Mouse (Mus musculus) cerebellum, adult 2 months (tissue): ENCODE results near the gene Npnt. TPM values are rescaled to one million over a fixed set of nuclear protein-coding genes. Genes with fewer than 3 reads are reported as not detected.

Source experiments
- DNase-seq, 2 experiments: peaks; one replicate each; pipeline ENCODE4 v3.0.0; 2021
- H3K27ac ChIP-seq: fragments of 200-500 bp; 2 replicates; pipeline ENCODE4 v1.5.1; 2012; ENCODE audit warnings: low read length, control low read depth, inconsistent platforms; ENCODE audit not compliant: insufficient read depth
- H3K27me3 ChIP-seq: fragments of 200-500 bp; 2 replicates; pipeline ENCODE4 v1.6.1; 2012; ENCODE audit warnings: inconsistent platforms, mild to moderate bottlenecking, low read length, moderate library complexity; ENCODE audit not compliant: control insufficient read depth, insufficient read depth
- H3K4me1 ChIP-seq: fragments of 200-500 bp; 2 replicates; pipeline ENCODE4 v1.6.1; 2011; ENCODE audit warnings: low read length; ENCODE audit not compliant: control insufficient read depth, insufficient read depth
- H3K4me3 ChIP-seq: fragments of 200-500 bp; replicated peaks from 2 replicates; pipeline ENCODE3; 2011; ENCODE audit warnings: mild to moderate bottlenecking, low read depth, low read length, control low read depth; ENCODE audit not compliant: insufficient read depth
- CTCF ChIP-seq: fragments of 200-500 bp; IDR thresholded peaks from 2 replicates; pipeline ENCODE4 v1.5.1; 2011; ENCODE audit warnings: low read depth, mild to moderate bottlenecking, control low read depth, low read length, moderate library complexity, borderline replicate concordance; ENCODE audit not compliant: insufficient read depth
- POLR2A ChIP-seq: fragments of 200-500 bp; IDR thresholded peaks from 2 replicates; pipeline ENCODE4 v1.6.1; 2011; ENCODE audit warnings: low read length, control low read depth, borderline replicate concordance; ENCODE audit not compliant: insufficient read depth
- WGBS: fragments of 180-500 bp; shearing (Covaris S2); methylation state at CpG from one replicate; pipeline ENCODE4 v1.1.7; 2018; 5-methylcytosine and 5-hydroxymethylcytosine counted together
- polyA plus RNA-seq: library from polyadenylated mRNA; depleted of rRNA; stranded (reverse); fragments of >200 nt; gene quantifications from 2 replicates; pipeline ENCODE4 v1.2.3, GENCODE M21; 2012

Npnt gene
- polyA plus RNA-seq, 1 experiment = 3.6 TPM

DNA sequence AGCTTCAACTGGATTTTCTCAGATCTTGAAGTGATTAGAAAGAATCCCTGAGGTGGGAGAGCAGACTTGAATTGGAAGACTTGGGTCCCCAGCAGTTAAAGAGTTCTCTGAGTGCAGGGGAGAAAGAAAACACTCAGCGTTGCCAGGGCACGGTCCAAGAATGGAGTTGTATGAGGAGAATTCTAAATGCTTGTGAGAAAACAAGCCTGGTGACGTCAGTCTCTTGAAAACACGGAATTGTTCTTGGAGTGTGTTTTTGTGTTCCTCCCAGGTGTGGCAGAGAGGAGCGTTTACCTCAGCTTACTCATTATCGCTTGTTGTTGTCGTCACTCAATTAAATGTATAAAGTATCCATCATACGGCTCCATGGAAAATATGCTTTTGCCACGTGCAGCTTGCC is 69.3 kb downstream of the Npnt start:
- no peaks in the 10 kb centered on the region for H3K4me1 ChIP-seq
- H3K27me3 ChIP-seq = no peaks in the 10 kb centered on the region
- H3K4me3 ChIP-seq = no peak overlapping the region
- WGBS = 35% methylated on average over 9 of the region's 9 CpGs
- DNase-seq = no peak
- H3K27ac ChIP-seq = no peak overlapping the region
- no peak for TF ChIP-seq POLR2A
- TF ChIP-seq CTCF = no peak

DNA sequence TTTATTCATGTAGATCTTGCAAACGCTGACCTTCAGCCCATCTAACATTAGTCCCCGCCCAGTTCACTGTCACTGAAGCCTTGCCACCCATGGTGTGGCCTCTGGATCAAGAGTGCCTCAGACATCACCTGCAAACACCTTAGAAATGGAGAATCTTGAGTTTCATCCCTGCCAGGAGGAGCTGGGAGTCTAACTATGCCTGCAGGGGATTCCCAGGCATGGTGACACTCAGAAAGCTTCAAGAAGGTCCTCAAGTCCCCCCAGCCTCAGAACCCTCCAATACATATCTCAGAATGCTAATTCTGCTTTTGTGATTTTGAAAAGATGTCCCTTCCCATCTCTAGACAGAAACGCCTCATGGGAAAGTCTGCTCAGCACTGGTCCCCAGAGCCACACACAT is 69.7 kb downstream of the Npnt start:
- Histone ChIP-seq H3K4me3 (no peak overlapping the region), H3K27me3 (no peaks in the 10 kb centered on the region), H3K27ac (no peak overlapping the region), H3K4me1 (no peaks in the 10 kb centered on the region)
- TF ChIP-seq POLR2A (no peak), CTCF (no peak)
- no peak for DNase-seq
- WGBS = 69% methylated on average over 3 of the region's 3 CpGs

DNA sequence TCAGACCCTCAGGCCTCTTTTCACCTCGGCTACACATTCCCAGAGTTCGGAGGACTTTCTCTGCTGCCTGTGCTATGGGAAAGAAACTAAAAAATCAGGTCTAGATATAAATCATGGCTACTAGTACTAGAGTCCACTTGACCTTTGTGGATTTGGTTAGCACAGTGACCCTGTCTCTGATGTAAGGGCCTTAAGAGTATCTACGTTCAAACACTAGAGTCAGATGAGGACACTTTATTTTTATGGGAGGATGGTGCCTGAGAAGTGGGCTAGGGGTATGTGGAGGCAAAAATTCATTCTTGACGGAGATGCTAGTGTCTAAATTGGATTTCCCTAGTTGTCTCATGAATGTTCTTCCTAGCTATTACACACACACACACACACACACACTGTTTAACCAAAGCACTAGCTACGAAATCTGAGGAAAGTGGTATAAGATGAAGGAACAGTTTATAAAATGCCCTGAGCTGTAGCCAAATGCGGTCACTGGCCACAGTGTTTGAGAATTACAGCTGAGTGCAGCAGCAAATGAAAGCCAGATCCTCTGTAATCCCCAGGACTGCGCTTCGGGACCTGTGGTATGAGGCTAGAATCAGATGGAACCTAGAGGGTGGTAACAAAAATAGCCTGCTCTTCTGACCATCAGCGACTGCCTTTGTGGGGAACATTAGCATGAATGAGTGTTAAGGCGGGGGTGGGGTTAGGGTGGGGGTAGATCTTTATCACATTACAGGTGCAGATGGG is 73.0 kb downstream of the Npnt start:
- Histone ChIP-seq H3K4me1 (no peaks in the 10 kb centered on the region), H3K27me3 (no peaks in the 10 kb centered on the region), H3K27ac (no peak overlapping the region), H3K4me3 (no peak overlapping the region)
- TF ChIP-seq POLR2A (no peak), CTCF (no peak)
- DNase-seq = no peak
- WGBS = 85% methylated on average over 10 of the region's 10 CpGs

DNA sequence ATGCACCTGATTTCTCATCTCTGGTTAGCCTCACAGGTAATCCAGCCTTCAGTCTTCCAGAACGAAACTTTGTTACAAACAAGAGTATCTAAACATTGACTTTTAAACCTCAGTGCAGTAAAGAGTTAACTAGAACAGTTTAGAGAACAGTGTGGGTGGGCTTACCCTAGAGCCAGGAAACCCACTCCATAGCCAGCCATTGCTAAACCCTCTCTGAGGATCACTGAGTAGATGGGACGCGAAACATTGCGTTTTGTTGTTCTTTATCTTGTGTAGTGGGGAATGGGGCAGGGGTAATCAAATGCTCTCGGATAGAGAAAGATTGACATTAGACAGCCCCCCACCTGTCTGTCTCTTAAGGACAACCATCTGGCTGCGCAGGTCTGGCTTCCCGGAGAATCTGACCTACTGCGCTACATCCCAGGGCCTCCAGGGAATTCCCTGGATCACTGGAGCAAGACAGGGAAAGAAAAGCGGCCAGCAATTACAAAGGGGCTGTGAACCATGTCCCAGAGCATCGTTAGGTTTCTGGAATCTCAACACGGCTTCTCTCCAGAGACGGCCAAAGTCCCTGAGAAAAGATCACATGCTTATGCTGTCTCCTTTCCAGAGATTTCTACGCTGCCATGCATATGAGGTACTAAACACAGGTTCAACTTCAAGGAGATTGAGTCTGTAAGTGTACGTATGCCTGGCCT is 73.9 kb downstream of the Npnt start:
- TF ChIP-seq CTCF (no peak), POLR2A (no peak)
- no peaks in the 10 kb centered on the region for H3K27me3 ChIP-seq
- WGBS = 27% methylated on average over 14 of the region's 14 CpGs

DNA sequence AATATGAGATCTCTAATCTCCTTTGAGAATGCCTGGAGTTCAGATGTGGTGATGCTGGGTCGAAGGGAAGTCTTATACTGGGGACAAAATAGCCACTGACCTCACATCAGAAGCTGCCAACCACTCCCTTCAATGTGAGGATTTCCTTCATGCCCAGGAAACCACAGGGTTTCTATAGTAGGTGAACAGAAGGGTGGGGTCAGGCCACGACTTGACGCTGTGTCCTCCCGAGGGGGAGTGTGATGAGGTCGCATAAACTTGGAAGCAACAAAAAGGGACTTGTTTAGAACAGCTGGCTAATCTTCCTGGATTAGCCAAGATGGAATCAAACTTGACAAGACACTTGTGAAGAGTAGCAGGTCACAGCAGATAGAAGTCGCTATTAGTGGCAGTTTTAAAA is 76.8 kb downstream of the Npnt start:
- H3K4me3 ChIP-seq = no peak overlapping the region
- H3K27ac ChIP-seq = no peak overlapping the region
- WGBS = 38% methylated on average over 6 of the region's 6 CpGs

More for the DNA sequence above, 73.9 kb downstream of the Npnt start:
- Histone ChIP-seq H3K4me3 (no peak overlapping the region), H3K27ac (no peak overlapping the region), H3K4me1 (peaks cover 4% of the 10 kb centered on the region; the same call in 1 of the 2 replicates)
- no peak for DNase-seq

DNA sequence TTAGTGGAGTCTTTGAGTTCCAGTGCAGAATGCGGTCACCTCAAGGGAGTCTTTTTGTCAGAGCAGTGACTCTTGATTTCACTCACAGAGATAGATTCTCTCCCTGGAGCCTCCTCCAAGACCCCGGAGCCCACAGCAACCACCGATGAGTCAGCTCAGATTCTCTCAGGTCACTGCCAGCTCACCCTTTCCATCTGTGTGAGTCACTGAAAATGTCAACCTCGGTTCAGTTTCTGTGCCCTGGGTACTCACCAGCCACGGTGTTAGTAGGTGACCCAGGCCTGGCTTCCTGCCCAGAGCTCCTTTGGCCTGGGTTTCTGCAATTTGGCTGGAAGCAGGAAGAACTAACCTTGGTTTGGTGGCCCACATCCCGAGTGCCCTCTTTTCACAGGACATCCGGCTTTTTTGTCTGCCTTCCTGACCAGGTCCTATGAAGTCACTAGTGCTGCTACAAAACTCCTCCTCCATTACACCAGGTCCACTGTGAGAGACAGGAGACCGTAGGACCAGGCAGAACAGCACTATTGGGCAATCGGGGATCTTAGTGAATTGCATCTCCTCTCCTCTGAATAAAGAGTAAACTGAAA is 78.7 kb downstream of the Npnt start:
- TF ChIP-seq CTCF = no peak
- Histone ChIP-seq H3K4me3 (no peak overlapping the region), H3K27ac (no peak overlapping the region), H3K4me1 (peaks cover 9% of the 10 kb centered on the region; the same call in 1 of the 2 replicates), H3K27me3 (no peaks in the 10 kb centered on the region)
- peak; percentile 64 to 83 for DNase-seq
- 26% methylated on average over 9 of the region's 9 CpGs for WGBS

More for the DNA sequence above, 76.8 kb downstream of the Npnt start:
- Histone ChIP-seq H3K27me3 (no peaks in the 10 kb centered on the region), H3K4me1 (peaks cover 9% of the 10 kb centered on the region; the same call in 1 of the 2 replicates)
- TF ChIP-seq POLR2A (no peak), CTCF (no peak)
- no peak for DNase-seq

DNA sequence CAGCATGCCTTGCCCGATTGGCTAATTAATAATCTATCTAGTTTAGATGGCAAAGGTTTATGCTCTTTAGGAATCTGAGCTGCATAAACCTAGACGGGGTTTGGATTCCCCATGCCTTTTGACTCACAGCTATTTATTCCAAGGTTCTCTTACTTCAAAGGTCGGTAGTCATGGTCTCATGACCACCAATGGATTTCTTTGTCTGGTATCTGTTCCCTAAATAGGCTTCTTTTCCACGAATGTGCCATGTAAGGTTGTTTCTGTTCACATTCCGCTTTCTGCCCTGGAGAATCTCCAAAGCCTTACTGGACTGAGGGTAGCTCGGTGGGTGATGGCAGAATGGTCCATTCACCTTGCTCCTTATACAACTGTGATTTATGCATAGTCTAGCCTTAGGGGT is 80.0 kb downstream of the Npnt start:
- Histone ChIP-seq H3K27me3 (no peaks in the 10 kb centered on the region), H3K4me3 (no peak overlapping the region), H3K4me1 (peaks cover 9% of the 10 kb centered on the region; the same call in 1 of the 2 replicates), H3K27ac (no peak overlapping the region)
- no peak for DNase-seq
- WGBS = 53% methylated on average over 6 of the region's 6 CpGs
- TF ChIP-seq POLR2A = no peak
- no peak for TF ChIP-seq CTCF
